Mouse (Mus musculus): ENCODE results near the gene Thoc5.

DNA sequence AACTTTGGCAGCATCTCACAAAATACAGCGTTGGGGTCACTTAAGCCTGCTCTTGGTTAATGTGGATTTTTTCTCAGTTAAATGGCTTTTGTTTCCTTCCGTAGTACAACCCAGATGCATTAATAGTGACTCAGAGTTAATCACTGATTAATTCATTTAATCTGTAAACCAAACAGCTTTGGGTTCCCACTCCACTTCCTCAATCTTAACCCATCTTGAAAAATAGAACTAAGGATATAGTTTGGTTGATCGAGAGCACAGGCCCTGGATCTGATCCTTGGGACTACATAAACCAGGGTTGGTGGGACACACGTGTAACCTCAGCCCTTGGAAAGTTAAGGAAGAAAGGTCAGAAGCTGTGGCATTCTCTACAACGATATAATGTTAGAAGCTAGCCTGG is 41.1 kb downstream of the Thoc5 start:
- no peak for TF ChIP-seq CTCF (IDR thresholded peaks at IDR 0.05; ENCODE audit: borderline replicate concordance, insufficient read depth, low read depth, low read length)
- TF ChIP-seq POLR2A (IDR thresholded peaks at IDR 0.05; ENCODE audit: borderline replicate concordance, insufficient read depth, low read length): no peak
